Mouse (Mus musculus) heart, postnatal 0 days (tissue): ENCODE measurements at regions not wholly inside any gene's neighbourhood (a gene's known extent, or its start where the extent isn't known, plus 50 kb on each side); places are given as distances from the start of the nearest gene placed in this dataset.

Experiments
- CTCF ChIP-seq: IDR thresholded peaks from 2 replicates; pipeline ENCODE4 v1.5.1; 2016; ENCODE audit warnings: antibody characterized with exemption, control low read depth, low read depth
- EP300 ChIP-seq: IDR thresholded peaks from 2 replicates; pipeline ENCODE4 v1.6.1; 2016; ENCODE audit warnings: antibody characterized with exemption, low read depth

DNA sequence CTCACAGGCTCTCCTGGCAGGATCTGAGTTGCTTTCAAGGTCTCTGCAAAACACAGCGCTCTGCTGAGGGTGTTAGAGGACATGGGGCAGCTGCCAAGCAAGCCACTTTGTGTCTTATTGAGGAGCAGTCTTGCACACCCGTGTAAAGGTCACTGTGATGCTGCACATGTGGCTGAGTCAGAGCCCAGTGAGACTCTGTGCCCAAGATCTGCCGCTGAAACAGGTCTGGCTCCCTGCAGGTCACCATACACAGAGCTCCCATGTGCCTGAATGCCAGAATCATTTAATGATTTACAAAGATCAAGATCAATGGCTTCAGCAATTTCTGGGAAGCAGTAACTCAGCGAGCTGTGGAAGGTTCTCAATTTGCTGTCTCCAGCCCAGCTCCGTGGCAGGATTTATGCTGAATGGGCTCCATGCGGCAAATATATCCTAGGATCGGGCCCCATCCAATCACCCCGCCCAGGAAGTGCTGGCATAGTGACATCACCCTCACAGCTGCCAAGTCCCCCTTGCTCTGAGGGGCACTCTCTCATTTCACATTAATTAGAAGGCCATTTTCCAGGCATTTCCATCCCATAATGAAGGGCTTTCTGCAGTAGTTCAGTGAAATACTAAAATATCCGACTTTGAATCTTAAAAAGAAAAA is 330.1 kb downstream of the H2al1j start:
- TF ChIP-seq CTCF = no peak
- no peak for TF ChIP-seq EP300
